Mouse (Mus musculus) gastrocnemius, adult 2 months (tissue): ENCODE measurements around the gene Tcf12. TPM values are rescaled to one million over a fixed set of nuclear protein-coding genes. Genes with fewer than 3 reads are reported as not detected.

Experiments
- DNase-seq: peaks from one replicate; pipeline ENCODE4 v3.0.0; 2022
- H3K27ac ChIP-seq: fragments of 200-600 bp; 2 replicates; pipeline ENCODE4 v1.8.1; 2022; ENCODE audit warnings: mild to moderate bottlenecking
- H3K4me3 ChIP-seq: fragments of 200-600 bp; 2 replicates; pipeline ENCODE4 v1.8.1; 2022; ENCODE audit warnings: mild to moderate bottlenecking, moderate library complexity
- CTCF ChIP-seq: fragments of 200-600 bp; IDR thresholded peaks from 2 replicates; pipeline ENCODE4 v1.8.1; 2022; ENCODE audit warnings: antibody characterized with exemption, mild to moderate bottlenecking, moderate library complexity
- intact Hi-C: fragments of 180-260 bp; cut with DNase I; formaldehyde crosslinking; loops from one replicate; pipeline ENCODE4 v1.15.1; 2025
- total RNA-seq, 2 experiments: library from RNA; stranded (reverse); gene quantifications; 2 replicates each; pipeline ENCODE4 v1.2.3; 2021

Tcf12 gene
- total RNA-seq, 2 experiments from 2014 or later = 24.3 to 32.1 TPM

- Histone ChIP-seq H3K27ac (no peak overlapping the region), H3K4me3 (no peak overlapping the region)
- intact Hi-C loops = loop anchor here (10.0 kb wide), 1 partner anchor 435 kb away; no protein-coding TSS in a partner anchor
- no peak for DNase-seq
- no peak for TF ChIP-seq CTCF
These were observed 231.7 kb downstream of the Tcf12 start for GRCm38 (mm10) chr9:71879972-71880371.

GRCm38 (mm10) chr9:71879415-71879814 is 232.3 kb downstream of the Tcf12 start:
- H3K27ac ChIP-seq = no peak overlapping the region

DNA sequence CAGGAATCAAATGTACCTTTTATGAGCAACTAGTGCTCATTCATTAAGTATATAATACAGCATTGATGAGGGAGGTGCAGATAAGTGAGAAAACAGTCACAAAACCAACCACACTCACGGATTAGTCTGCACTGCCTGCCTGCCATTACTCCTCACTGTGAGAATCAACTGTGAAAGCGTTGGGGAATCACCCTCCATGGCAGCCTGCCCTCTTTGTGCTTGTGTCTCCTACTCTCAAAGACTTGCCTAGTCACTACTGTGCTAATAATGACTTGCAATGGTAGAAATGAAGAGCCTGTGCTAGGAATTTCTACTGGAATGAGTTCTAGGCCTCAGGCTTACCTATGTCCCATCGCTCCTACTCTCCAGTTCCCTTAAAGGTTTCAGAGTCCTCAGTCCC is 233.8 kb downstream of the Tcf12 start:
- H3K4me3 ChIP-seq = no peak overlapping the region
- intact Hi-C loops = loop anchor here (10.0 kb wide), 1 partner anchor 437 kb away; no protein-coding TSS in a partner anchor
- H3K27ac ChIP-seq = no peak overlapping the region
- DNase-seq = no peak
- no peak for TF ChIP-seq CTCF

More at GRCm38 (mm10) chr9:71879415-71879814, 232.3 kb downstream of the Tcf12 start:
- no peak for TF ChIP-seq CTCF
- DNase-seq = no peak
- intact Hi-C loops = loop anchor here (10.0 kb wide), 1 partner anchor 435 kb away; no protein-coding TSS in a partner anchor
- no peak overlapping the region for H3K4me3 ChIP-seq

GRCm38 (mm10) chr9:71874761-71875160 is 236.9 kb downstream of the Tcf12 start:
- no peak for DNase-seq
- Histone ChIP-seq H3K4me3 (no peak overlapping the region), H3K27ac (no peak overlapping the region)
- intact Hi-C loops = loop anchor here (10.0 kb wide), 1 partner anchor 440 kb away; no protein-coding TSS in a partner anchor
- TF ChIP-seq CTCF = no peak

- H3K27ac ChIP-seq = no peak overlapping the region
- no peak for TF ChIP-seq CTCF
These were observed 237.6 kb downstream of the Tcf12 start for GRCm38 (mm10) chr9:71874035-71874572.

GRCm38 (mm10) chr9:71863338-71863737 is 248.3 kb downstream of the Tcf12 start:
- DNase-seq = no peak
- Histone ChIP-seq H3K4me3 (no peak overlapping the region), H3K27ac (no peak overlapping the region)
- no peak for TF ChIP-seq CTCF
- intact Hi-C loops = no loop called here

More at GRCm38 (mm10) chr9:71874035-71874572, 237.6 kb downstream of the Tcf12 start:
- DNase-seq = no peak
- intact Hi-C loops = loop anchor here (10.0 kb wide), 1 partner anchor 441 kb away; no protein-coding TSS in a partner anchor
- H3K4me3 ChIP-seq = no peak overlapping the region

GRCm38 (mm10) chr9:71861629-71862028 is 250.0 kb downstream of the Tcf12 start:
- DNase-seq = no peak
- no peak overlapping the region for H3K4me3 ChIP-seq
- intact Hi-C loops = no loop called here
- TF ChIP-seq CTCF = no peak
- H3K27ac ChIP-seq = no peak overlapping the region

DNA sequence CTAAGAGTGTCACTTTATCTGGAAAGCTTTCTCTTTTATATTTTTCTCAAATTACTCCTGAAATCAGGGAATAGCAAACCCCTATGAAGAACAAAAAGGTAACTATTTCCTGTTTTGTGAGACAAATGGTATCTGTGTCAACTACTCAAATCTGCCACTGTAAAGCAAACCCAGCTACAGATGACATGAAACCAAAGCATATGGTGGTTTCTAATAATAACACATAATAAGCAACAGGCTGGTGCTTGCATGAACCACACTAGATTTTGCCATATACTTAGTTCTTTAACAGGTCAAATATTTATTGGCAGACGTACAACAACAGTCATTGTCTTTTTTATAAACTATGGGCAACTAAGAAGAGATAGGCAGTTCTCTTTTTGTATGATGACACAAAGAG is 253.7 kb downstream of the Tcf12 start:
- H3K4me3 ChIP-seq = no peak overlapping the region
- no peak overlapping the region for H3K27ac ChIP-seq
- no peak for DNase-seq
- no peak for TF ChIP-seq CTCF
- intact Hi-C loops = no loop called here

DNA sequence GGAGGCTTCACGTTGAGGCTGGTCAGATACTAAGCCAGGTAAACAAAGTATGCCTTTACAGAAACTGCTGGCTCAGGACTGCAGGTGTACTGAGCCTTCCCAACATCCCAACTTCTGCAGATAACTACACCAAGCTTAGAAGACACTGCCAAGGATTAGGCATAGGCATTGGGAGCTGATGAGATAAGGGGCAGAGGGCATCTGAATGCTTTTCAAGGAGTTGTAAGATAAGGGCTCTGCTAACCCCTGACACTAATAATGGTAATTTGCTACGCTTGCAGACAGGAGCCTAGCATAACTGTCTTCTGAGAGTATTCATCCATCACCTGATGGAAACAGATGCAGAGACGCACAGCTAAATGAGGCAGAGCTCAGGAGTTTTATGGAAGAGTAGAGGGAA is 257.8 kb downstream of the Tcf12 start:
- Histone ChIP-seq H3K4me3 (no peak overlapping the region), H3K27ac (no peak overlapping the region)
- intact Hi-C loops = no loop called here
- DNase-seq = no peak
- no peak for TF ChIP-seq CTCF

DNA sequence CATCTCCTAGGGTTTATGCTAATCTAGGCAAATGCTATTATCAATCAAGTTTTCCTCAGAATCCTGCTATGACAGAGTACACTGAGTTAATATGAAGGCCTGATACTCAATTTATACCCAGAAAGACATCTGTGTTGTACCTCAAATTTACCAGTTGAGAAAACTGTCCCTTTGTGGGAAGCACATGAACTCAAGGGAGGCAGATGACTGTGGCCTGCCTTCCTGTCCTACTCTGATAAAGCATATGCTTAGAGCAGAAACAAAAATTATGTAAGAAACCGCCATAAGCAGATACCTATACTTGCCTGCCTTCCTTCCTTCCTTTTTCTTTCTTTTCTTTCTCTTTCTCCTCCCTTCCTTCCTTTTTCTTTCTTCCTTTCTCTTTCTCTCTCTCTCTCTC is 261.4 kb downstream of the Tcf12 start:
- DNase-seq = no peak
- intact Hi-C loops = no loop called here
- TF ChIP-seq CTCF = no peak
- H3K4me3 ChIP-seq = no peak overlapping the region
- H3K27ac ChIP-seq = no peak overlapping the region

DNA sequence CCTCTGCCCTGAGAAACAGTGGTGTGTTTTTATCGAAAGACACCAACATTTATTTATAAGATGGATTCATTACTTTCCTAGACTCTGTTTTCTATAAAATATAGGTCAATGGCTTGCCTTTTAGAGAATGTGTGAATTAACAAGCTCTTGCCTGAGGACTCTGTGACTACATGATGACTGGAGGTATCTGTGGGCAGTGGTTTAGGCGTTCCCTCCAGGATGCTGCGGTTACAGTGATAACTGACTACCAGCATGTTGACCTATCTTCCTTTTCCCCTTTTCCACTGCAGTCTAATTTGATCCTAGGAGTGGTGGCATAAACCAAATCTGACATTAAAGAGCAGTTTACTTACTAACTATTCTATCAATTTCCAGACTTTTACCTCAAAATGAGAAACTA is 263.3 kb downstream of the Tcf12 start:
- DNase-seq = no peak
- no peak for TF ChIP-seq CTCF
- H3K4me3 ChIP-seq = no peak overlapping the region
- no peak overlapping the region for H3K27ac ChIP-seq
- intact Hi-C loops = no loop called here

DNA sequence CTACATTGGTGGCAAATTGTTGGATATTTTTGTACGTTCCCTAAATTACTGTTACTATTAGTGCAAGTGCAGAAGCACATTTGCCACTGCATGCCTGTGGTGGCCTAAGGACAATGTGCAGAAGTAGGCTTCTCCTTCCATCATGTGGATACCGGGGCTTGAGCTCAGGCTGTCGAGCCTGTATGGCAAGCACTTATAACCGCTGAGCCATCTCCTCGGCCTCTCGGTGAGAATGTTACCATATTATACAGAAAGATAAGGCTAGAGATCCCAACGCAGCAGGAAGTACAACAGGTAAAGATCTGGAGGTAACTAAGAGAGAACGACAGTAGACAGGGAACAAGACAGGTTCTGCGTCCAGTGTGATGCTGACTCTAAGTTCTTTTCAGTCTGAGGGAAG is 263.8 kb downstream of the Tcf12 start:
- H3K4me3 ChIP-seq = no peak overlapping the region
- intact Hi-C loops = no loop called here
- no peak for DNase-seq
- no peak for TF ChIP-seq CTCF
- H3K27ac ChIP-seq = no peak overlapping the region

- intact Hi-C loops = no loop called here
- no peak for DNase-seq
- no peak for TF ChIP-seq CTCF
- Histone ChIP-seq H3K4me3 (no peak overlapping the region), H3K27ac (no peak overlapping the region)
These were observed 269.8 kb downstream of the Tcf12 start for GRCm38 (mm10) chr9:71841850-71842249.

DNA sequence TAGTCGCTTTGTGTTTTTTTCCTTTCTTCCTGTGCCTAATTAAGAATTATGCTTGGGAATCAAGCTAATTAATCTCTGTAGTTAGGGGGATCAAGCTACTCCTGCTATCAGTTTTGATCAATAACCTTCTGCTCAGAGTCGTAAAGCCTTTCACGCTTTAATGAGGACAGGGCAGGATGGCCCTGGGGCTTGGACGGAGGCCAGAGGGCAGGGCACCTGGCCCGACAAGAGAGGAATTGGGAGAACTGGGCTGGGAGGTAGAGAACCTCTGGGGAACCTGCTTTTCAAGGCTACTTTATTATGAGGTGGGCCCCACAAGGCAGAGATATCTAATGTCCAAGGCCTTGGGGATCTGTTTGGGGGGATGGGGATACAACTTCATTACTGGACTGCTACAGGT is 274.3 kb downstream of the Tcf12 start:
- Histone ChIP-seq H3K27ac (no peak overlapping the region), H3K4me3 (no peak overlapping the region)
- TF ChIP-seq CTCF = no peak
- no peak for DNase-seq
- intact Hi-C loops = loop anchor here (10.0 kb wide), 1 partner anchor 117 kb away; no protein-coding TSS in a partner anchor
